Mouse (Mus musculus): ENCODE results near the gene Ddx39b. TPM values are rescaled to one million over a fixed set of nuclear protein-coding genes. Genes with fewer than 3 reads are reported as not detected.
A peak's percentile ranks its signal among the peaks of the same experiment; 100 is the strongest.

Ddx39b gene
- total RNA-seq, 2 experiments from 2014 or later: 364 to 387 TPM

GRCm38 (mm10) chr17:35242015-35242941, 732 bp downstream of the Ddx39b start:
- DNase-seq (ENCODE audit: low spot score in 2 of 2): no peak

GRCm38 (mm10) chr17:35243086-35243485, 1.5 kb downstream of the Ddx39b start:
- no peak for DNase-seq (ENCODE audit: low spot score in 2 of 2)

GRCm38 (mm10) chr17:35244999-35245398, 3.5 kb downstream of the Ddx39b start:
- DNase-seq (ENCODE audit: low spot score in 2 of 2): no peak

- no peak for DNase-seq (ENCODE audit: low spot score in 2 of 2)
These were observed 4.4 kb downstream of the Ddx39b start for GRCm38 (mm10) chr17:35245731-35246623.

- DNase-seq (ENCODE audit: low spot score in 2 of 2): no peak
These were observed 5.6 kb downstream of the Ddx39b start for GRCm38 (mm10) chr17:35247144-35247543.

GRCm38 (mm10) chr17:35248986-35249385, 7.4 kb downstream of the Ddx39b start:
- DNase-seq (ENCODE audit: low spot score in 2 of 2): no peak

- no peak for DNase-seq (ENCODE audit: low spot score in 2 of 2)
These were observed 8.1 kb downstream of the Ddx39b start for GRCm38 (mm10) chr17:35249451-35250197.

GRCm38 (mm10) chr17:35250348-35251120, 9.0 kb downstream of the Ddx39b start:
- no peak for DNase-seq (ENCODE audit: low spot score in 2 of 2)

GRCm38 (mm10) chr17:35251162-35251719, 9.7 kb downstream of the Ddx39b start:
- DNase-seq (ENCODE audit: low spot score in 2 of 2): no peak

- DNase-seq (ENCODE audit: low spot score in 2 of 2): no peak
These were observed 10.4 kb downstream of the Ddx39b start for GRCm38 (mm10) chr17:35251981-35252380.

- DNase-seq (ENCODE audit: low spot score in 2 of 2): no peak
These were observed 11.2 kb downstream of the Ddx39b start for GRCm38 (mm10) chr17:35252619-35253292.

GRCm38 (mm10) chr17:35253293-35254093, 11.9 kb downstream of the Ddx39b start:
- no peak for DNase-seq (ENCODE audit: low spot score in 2 of 2)

- DNase-seq (ENCODE audit: low spot score in 2 of 2): no peak
These were observed 12.9 kb downstream of the Ddx39b start for GRCm38 (mm10) chr17:35254241-35255098.

- no peak for DNase-seq (ENCODE audit: low spot score in 2 of 2)
These were observed 13.8 kb downstream of the Ddx39b start for GRCm38 (mm10) chr17:35255301-35255700.

- no peak for DNase-seq (ENCODE audit: low spot score in 2 of 2)
These were observed 14.2 kb downstream of the Ddx39b start for GRCm38 (mm10) chr17:35255704-35256103.

GRCm38 (mm10) chr17:35257378-35257777, 15.8 kb downstream of the Ddx39b start:
- no peak for DNase-seq (ENCODE audit: low spot score in 2 of 2)

GRCm38 (mm10) chr17:35257824-35258491, 16.4 kb downstream of the Ddx39b start:
- peak; percentile 79 to 91 for DNase-seq (ENCODE audit: low spot score in 2 of 2)
